Mouse (Mus musculus): ENCODE measurements around the gene Tmem210.

Gene Tmem210

DNA sequence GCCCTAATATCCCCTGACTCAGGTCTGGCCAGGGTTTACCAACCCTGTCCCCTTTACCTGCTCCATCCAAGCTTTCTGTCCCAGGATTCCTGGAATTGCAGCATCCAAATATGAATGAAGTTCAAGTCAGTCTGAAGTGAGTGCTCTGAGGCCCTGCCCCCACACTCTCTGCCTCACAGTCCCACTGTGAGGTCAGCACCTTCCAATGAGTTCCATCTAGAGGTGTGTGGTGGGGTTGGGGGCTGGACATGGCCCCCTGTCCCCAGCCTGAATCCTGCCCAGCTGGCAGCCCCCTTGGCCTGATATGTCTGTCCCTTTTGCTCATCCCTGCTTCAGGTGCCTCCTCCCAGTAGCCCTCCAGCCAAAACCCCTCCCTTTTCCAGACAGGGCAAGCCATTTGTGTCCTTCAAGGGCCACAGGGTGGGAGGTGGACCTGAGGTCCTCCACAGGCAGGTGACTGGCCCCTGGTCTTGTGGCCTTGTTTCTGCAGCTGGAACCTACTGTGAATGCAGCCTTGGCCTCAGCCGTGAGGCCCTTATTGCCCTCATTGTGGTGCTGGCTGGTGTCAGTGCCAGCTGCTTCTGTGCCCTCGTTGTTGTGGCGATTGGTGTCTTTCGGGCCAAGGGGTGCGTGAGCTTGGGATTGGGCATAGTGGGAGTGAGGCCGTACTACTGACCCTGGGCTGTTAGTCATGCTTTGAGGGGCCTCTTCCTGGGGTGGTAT lies at the start of gene Tmem210:
Gene Tmem210, plus strand, starts transcription at position 219 of the 723 bp plus-strand sequence.
- no peak for TF ChIP-seq GATA4 (IDR thresholded peaks at IDR 0.05; ENCODE audit: insufficient replicate concordance, low read length)

DNA sequence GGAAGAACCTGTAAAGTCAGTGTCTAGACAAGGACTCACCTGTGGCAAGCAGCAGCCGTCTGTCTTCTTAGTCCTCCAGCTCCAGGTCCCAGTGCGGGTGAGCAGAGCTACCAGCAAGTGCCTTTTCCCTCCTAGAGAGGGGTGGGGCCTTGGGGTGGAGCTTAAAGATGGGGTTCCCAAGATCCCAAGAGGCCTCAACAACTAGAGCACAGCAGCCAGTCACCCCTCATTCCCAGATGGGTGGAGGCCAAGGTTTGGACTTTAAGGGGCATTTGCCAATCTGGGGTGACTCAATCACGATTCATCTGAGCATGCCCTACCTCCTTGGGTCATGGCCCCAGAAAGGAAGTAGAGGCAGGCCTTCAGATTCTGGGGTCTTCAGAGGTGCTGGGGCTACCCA lies 48.2 kb upstream of the Tmem210 start:
- no peak for TF ChIP-seq GATA4 (IDR thresholded peaks at IDR 0.05; ENCODE audit: insufficient replicate concordance, low read length)

DNA sequence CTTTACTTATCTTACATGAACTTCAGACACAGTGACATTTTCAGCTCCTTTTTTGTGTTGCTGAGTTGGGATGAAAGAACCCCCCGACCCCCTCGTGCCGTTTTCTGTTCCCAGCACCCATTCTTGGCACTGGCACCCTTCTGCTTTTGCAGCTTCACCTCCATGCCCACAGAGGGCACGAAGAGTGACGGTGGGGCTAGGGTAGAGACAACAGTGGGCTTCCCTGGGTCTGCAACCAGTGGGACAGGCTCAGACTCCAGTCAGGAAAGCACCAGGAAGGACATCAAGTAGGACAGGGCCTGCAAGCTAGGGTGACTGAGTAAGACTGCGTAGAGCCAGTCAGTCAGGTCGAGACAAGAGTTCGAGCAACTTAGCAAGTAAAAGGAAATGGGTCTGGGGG lies 47.6 kb upstream of the Tmem210 start:
- no peak for TF ChIP-seq GATA4 (IDR thresholded peaks at IDR 0.05; ENCODE audit: insufficient replicate concordance, low read length)

- no peak for TF ChIP-seq GATA4 (IDR thresholded peaks at IDR 0.05; ENCODE audit: insufficient replicate concordance, low read length)
Measured at GRCm38 (mm10) chr2:25240723-25241437, 47.1 kb upstream of the Tmem210 start.

- TF ChIP-seq GATA4 (IDR thresholded peaks at IDR 0.05; ENCODE audit: insufficient replicate concordance, low read length) = no peak
Measured at GRCm38 (mm10) chr2:25241438-25241775, 46.5 kb upstream of the Tmem210 start.

DNA sequence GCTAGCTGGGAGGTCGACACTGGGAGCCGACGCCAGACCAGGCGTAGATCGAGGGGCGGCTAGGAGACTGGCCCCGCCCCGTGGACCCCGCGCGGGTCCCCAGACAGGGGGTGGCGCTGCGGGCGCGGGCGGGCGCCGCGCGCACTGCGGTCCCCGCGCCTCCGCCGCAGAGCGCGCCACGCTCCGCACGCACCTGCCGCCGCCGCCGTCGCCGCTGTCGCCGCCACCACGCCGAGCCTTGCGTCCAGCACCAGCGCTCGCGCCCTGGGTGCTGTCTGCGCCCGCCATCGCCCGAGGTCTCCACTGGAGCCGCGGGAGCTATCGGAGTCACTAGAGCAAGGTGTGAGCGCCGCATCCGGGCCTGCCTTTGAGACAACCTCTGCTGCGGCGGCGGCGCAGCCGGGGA lies 45.8 kb upstream of the Tmem210 start, which contains the start of the genes Rnf208 and Cysrt1:
Gene Rnf208, plus strand, starts transcription at position 155 of the 406 bp plus-strand sequence.
Gene Cysrt1, minus strand, starts transcription at position 352 of the 406 bp plus-strand sequence.
- TF ChIP-seq GATA4 (IDR thresholded peaks at IDR 0.05; ENCODE audit: insufficient replicate concordance, low read length) = no peak

DNA sequence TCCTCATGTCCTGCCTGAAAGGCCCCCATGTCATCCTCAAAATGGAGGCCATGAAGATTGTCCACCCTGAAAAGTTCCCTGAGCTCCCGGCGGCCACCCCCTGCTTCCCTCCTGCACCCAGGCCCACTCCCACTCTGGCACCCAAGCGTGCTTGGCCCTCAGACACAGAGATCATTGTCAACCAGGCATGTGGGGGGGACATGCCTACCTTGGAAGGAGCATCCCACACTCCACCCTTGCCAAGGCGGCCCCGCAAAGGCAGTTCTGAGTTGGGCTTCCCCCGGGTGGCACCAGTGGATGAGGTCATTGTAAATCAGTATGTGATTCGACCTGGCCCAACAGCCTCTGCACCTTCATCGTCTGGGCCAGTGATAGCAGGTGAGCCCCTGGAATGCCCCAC lies 44.6 kb upstream of the Tmem210 start:
- no peak for TF ChIP-seq GATA4 (IDR thresholded peaks at IDR 0.05; ENCODE audit: insufficient replicate concordance, low read length)

- TF ChIP-seq GATA4 (IDR thresholded peaks at IDR 0.05; ENCODE audit: insufficient replicate concordance, low read length) = no peak
Measured at GRCm38 (mm10) chr2:25244144-25244543, 43.8 kb upstream of the Tmem210 start.

DNA sequence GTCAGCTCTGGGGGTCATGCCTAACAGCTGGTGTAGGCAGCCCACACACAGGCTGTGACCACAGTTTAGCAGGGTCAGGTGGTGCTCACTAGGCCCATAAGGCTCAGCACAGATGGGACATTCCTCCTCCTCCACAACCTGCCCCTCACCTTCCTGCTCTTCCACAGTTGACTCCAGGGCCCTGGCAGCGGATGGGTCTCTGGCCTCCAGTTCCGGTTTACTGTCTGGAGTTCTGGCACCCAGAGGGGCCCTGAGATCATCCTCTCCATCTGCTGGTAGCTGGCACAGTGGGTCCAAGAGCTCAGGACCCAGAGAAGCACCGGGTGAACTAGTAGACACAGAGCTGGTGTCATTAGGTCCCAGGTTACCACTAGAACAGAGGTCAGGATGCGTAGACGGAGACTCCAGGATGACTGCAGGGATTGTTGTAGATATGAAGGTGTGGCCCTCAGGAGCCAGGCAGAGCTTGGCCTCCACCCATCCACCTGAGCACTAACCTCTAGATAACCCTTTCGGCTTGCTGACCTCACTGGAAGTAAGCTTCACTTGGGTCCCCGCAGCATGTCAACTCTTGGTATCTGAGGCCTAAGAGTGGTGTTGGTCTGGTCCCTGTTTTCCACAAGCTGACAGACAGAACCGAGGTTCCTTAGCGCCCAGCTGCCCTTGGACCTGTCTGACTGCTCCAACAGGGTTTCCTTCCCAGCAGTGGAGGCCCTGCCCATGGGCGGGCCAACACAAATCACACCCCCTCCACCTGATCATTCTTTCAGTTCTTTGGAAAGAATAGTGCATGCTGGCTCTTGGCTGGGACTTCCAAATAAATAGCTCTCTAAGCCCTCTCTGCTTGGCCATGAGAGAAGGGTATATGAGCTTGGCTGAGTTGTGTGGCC lies 41.5 kb upstream of the Tmem210 start, which contains the start of gene AL732309.1:
Gene AL732309.1, minus strand, starts transcription at position 681 of the 890 bp plus-strand sequence.
- TF ChIP-seq GATA4 (IDR thresholded peaks at IDR 0.05; ENCODE audit: insufficient replicate concordance, low read length) = no peak

DNA sequence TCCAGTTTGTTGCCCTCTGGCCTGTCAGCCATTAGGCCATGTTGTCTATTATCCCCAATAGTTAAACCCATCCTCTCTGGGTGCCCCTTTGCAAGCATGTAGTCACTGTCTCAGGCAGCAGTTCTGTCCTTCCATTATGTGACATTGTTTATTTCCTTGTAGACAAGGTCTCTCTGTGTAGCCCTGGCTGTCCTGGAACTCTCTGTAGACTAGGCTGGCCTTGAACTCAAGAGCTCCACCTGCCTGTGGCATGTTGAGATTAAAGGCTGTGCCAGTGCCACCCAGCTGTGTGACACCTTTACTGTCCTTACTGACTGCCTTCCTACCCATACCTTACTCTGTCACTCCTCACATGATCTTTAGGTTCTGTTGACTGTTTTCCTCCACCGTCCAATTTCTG lies 35.6 kb upstream of the Tmem210 start:
- TF ChIP-seq GATA4 (IDR thresholded peaks at IDR 0.05; ENCODE audit: insufficient replicate concordance, low read length) = no peak

DNA sequence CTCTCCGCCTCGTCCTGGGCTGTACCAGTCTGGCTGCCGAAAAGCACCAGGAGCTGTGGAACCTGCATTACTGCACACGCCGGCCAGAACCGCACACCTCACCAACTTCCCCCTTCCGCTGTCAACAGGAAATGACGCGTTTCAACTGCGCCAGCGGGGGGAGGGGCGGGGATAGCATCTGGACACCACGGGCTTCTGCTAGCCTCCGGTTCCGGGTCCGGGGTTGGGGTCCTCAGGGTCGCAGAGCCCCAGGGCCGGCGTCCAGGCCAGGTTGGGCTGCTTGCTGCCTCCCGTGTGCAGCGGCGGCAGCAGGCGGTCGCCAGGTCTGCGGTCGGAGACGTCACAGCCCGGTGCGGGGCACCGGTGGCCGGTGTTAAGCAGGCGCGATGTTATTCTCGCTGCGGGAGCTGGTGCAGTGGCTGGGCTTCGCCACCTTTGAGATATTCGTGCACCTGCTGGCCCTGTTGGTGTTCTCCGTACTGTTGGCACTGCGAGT lies 32.6 kb upstream of the Tmem210 start, which contains the start of gene Tmem203:
Gene Tmem203, plus strand, starts transcription at position 156 of the 496 bp plus-strand sequence.
- no peak; the same call in 1 of the 2 replicates for TF ChIP-seq GATA4 (IDR thresholded peaks at IDR 0.05; ENCODE audit: insufficient replicate concordance, low read length)

GRCm38 (mm10) chr2:25258887-25259286 lies 29.1 kb upstream of the Tmem210 start:
- no peak for TF ChIP-seq GATA4 (IDR thresholded peaks at IDR 0.05; ENCODE audit: insufficient replicate concordance, low read length)

DNA sequence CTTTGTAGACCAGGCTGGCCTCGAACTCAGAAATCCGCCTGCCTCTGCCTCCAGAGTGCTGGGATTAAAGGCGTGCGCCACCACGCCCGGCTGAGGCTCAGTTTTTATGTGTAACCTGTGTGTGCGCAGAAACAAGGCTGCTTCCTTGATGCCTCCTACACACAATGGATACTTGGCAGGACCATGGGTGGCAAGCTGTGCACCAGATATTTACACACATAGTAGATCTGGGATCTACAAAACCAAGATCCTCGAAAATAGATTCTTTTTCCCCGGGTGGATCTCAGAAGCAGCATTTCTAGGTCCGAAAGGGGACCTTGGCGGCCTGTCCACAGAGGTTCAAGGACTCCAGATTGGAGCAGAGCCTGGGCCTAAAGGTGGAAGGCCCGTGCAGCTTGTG lies 26.1 kb upstream of the Tmem210 start:
- TF ChIP-seq GATA4 (IDR thresholded peaks at IDR 0.05; ENCODE audit: insufficient replicate concordance, low read length) = no peak

GRCm38 (mm10) chr2:25262291-25262767 lies 25.6 kb upstream of the Tmem210 start, which contains the start of gene Tprn:
Gene Tprn (plus strand): TSS chr2:25262618.
- TF ChIP-seq GATA4 (IDR thresholded peaks at IDR 0.05; ENCODE audit: insufficient replicate concordance, low read length) = peak; percentile 29; the same call in 1 of the 2 replicates

Measured in liver, adult (tissue).